Mouse (Mus musculus) midbrain, embryonic 14.5 days (tissue): Measurements from ENCODE around the gene Palld. TPM values are rescaled to one million over a fixed set of nuclear protein-coding genes. Genes with fewer than 3 reads are reported as not detected.

Experiments used
- ATAC-seq: fragments of 200-750 bp; cut with Nextera tagmentation; 2 replicates; pipeline ENCODE4 v1.8.0; 2017; ENCODE audit warnings: moderate number of reproducible peaks, moderate library complexity; ENCODE audit not compliant: low FRiP score, low TSS enrichment
- DNase-seq: peaks from one replicate; pipeline ENCODE4 v3.0.0-alpha.2; 2015
- H3K27ac ChIP-seq: fragments of 300-500 bp; sonication (generic); replicated peaks from 2 replicates; pipeline ENCODE4 v1.5.1; 2014; ENCODE audit warnings: mild to moderate bottlenecking, low read depth, low read length, moderate library complexity
- H3K27me3 ChIP-seq: fragments of 300-500 bp; sonication (generic); 2 replicates; pipeline ENCODE4 v1.6.1; 2014; ENCODE audit warnings: low read length, control low read depth, mixed read lengths; ENCODE audit not compliant: control insufficient read depth, insufficient read depth
- H3K36me3 ChIP-seq: fragments of 300-500 bp; sonication (generic); 2 replicates; pipeline ENCODE4 v1.6.1; 2014; ENCODE audit warnings: low read length, control low read depth; ENCODE audit not compliant: control insufficient read depth, insufficient read depth
- H3K4me1 ChIP-seq: fragments of 300-500 bp; sonication (generic); 2 replicates; pipeline ENCODE4 v1.6.1; 2014; ENCODE audit warnings: mild to moderate bottlenecking, antibody characterized with exemption, low read length, control low read depth; ENCODE audit not compliant: control insufficient read depth, insufficient read depth
- H3K4me2 ChIP-seq: fragments of 300-500 bp; sonication (generic); 2 replicates; pipeline ENCODE4 v1.6.1; 2014; ENCODE audit warnings: mild to moderate bottlenecking, low read length, moderate library complexity
- H3K4me3 ChIP-seq: fragments of 300-500 bp; sonication (generic); replicated peaks from 2 replicates; pipeline ENCODE4 v1.5.1; 2014; ENCODE audit warnings: low read depth, low read length
- H3K9ac ChIP-seq: fragments of 300-500 bp; sonication (generic); replicated peaks from 2 replicates; pipeline ENCODE4 v1.6.1; 2014; ENCODE audit warnings: mild to moderate bottlenecking, low read length, moderate library complexity
- H3K9me3 ChIP-seq: fragments of 300-500 bp; sonication (generic); 2 replicates; pipeline ENCODE4 v1.6.1; 2016; ENCODE audit warnings: low read length, control low read depth, mixed read lengths; ENCODE audit not compliant: control insufficient read depth
- WGBS: fragments of 180-500 bp; shearing (Covaris S2); extraction: QIAGEN DNeasy Blood & Tissue Kit; methylation state at CpG from one replicate; pipeline ENCODE4 v1.1.7; 2014; 5-methylcytosine and 5-hydroxymethylcytosine counted together
- polyA plus RNA-seq: library from polyadenylated mRNA; unstranded; fragments of >200 nt; fragmentation: Nextera tagmentation; extraction: Ambion mirVana; gene quantifications from 2 replicates; pipeline ENCODE4 v1.2.1, GENCODE M21; 2014

Palld gene
- polyA plus RNA-seq, 1 experiment from 2014 or later = 19.4 TPM

- ATAC-seq (no peak), DNase-seq (peak; percentile 53)
- H3K4me2 ChIP-seq = peak overlapping the region; percentile 97
- H3K4me3 ChIP-seq = peak overlapping the region; percentile 62
- H3K9ac ChIP-seq = no peak overlapping the region
- H3K27ac ChIP-seq = no peak overlapping the region
- H3K27me3 ChIP-seq = no peaks in the 10 kb centered on the region
- no peaks in the 10 kb centered on the region for H3K36me3 ChIP-seq
- 0 out of 2 replicates have a peak, but pooled peaks cover 4% of the 10 kb centered on the region for H3K4me1 ChIP-seq
- H3K9me3 ChIP-seq = no peaks in the 10 kb centered on the region
- WGBS = 6% methylated on average over 8 of the region's 8 CpGs
These were observed 143.7 kb downstream of the Palld start for GRCm38 (mm10) chr8:61758686-61759326.

GRCm38 (mm10) chr8:61756971-61757965 lies 145.2 kb downstream of the Palld start:
- Histone ChIP-seq H3K27ac (no peak overlapping the region), H3K27me3 (no peaks in the 10 kb centered on the region), H3K4me2 (peak overlapping the region; percentile 97), H3K4me3 (no peak overlapping the region), H3K4me1 (0 out of 2 replicates have a peak, but pooled peaks cover 4% of the 10 kb centered on the region), H3K36me3 (no peaks in the 10 kb centered on the region), H3K9me3 (no peaks in the 10 kb centered on the region), H3K9ac (no peak overlapping the region)
- ATAC-seq = peak; percentile 7; the same call in 1 of the 2 replicates
- DNase-seq = peak; percentile 69
- WGBS = 38% methylated on average over 18 of the region's 18 CpGs

GRCm38 (mm10) chr8:61755186-61755585 lies 147.3 kb downstream of the Palld start:
- WGBS = 97% methylated on average over 2 of the region's 2 CpGs
- no peak for ATAC-seq
- H3K9ac ChIP-seq = no peak overlapping the region

DNA sequence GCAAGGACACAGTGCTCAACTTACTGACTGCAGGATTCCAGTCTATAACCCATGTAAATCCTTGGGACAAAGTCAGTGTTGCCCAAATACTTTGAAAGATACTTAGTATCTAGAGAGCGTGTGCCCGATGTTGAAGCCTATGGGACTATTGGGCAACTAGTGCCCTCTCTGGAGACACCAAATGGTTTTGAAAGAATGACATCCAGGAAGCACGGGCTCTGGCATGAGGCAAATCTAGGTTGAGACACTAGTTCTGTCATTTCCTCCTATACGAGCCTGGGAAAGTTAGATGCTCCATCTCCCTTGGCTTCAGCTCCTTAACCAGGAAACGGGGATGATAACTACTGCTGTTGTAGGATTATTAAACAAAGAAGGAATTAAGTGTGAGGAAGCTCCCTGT lies 155.4 kb downstream of the Palld start:
- H3K4me2 ChIP-seq = no peak overlapping the region
- H3K4me3 ChIP-seq = no peak overlapping the region
- H3K9me3 ChIP-seq = no peaks in the 10 kb centered on the region
- WGBS = 94% methylated on average over 5 of the region's 5 CpGs
- H3K36me3 ChIP-seq = no peaks in the 10 kb centered on the region
- H3K4me1 ChIP-seq = peaks cover 3% of the 10 kb centered on the region; the same call in 1 of the 2 replicates
- no peaks in the 10 kb centered on the region for H3K27me3 ChIP-seq
- DNase-seq (no peak), ATAC-seq (no peak)
- H3K9ac ChIP-seq = no peak overlapping the region
- H3K27ac ChIP-seq = no peak overlapping the region

More at GRCm38 (mm10) chr8:61755186-61755585, 147.3 kb downstream of the Palld start:
- H3K27me3 ChIP-seq = no peaks in the 10 kb centered on the region
- no peaks in the 10 kb centered on the region for H3K9me3 ChIP-seq
- H3K4me2 ChIP-seq = no peak overlapping the region
- H3K4me3 ChIP-seq = no peak overlapping the region
- no peaks in the 10 kb centered on the region for H3K36me3 ChIP-seq
- no peak overlapping the region for H3K27ac ChIP-seq
- H3K4me1 ChIP-seq = 0 out of 2 replicates have a peak, but pooled peaks cover 4% of the 10 kb centered on the region
- DNase-seq = no peak

DNA sequence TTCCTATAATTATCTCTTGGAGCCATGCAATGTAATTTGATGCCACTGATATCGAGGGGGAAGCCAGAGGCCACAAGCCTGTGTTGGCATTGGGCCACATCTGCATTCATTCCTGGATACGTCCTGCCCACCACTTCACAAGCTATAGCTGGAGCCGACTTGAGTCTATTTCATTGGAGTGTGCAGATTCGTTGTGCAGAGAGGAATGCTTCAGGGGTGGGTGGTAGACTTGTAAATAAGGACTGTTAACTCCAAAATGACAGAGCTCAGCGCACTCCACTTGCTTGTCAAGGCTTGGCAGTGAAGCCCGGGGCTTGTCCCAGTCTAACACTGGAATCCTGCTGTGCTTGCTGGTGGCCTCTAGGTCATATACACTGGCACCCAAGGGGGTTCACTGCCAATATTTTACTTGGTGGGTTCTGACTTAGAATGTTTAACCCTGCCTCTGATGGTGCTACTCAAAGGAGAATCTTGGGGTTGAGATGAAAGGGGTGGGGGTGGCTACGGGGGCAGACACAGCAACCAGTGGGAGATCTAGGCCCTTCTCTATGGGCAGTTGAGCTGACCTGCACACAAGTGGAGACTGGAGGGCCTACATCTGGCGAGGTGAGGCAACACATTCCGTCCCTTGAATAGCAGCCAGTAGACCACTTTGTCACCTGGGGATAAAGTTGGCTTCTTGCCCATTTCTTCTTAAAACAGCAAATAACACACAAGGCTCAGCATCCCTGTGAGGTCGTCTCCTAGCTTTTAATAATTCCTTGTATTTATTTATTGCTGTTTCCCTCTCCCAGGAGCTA lies 157.1 kb downstream of the Palld start:
- WGBS = 67% methylated on average over 10 of the region's 10 CpGs
- ATAC-seq (peak; percentile 27; the same call in 1 of the 2 replicates), DNase-seq (peak; percentile 33)
- H3K4me3 ChIP-seq = no peak overlapping the region
- no peaks in the 10 kb centered on the region for H3K36me3 ChIP-seq
- no peak overlapping the region for H3K9ac ChIP-seq
- H3K4me1 ChIP-seq = peaks cover 3% of the 10 kb centered on the region; the same call in 1 of the 2 replicates
- H3K27ac ChIP-seq = no peak overlapping the region
- H3K27me3 ChIP-seq = no peaks in the 10 kb centered on the region
- no peaks in the 10 kb centered on the region for H3K9me3 ChIP-seq
- H3K4me2 ChIP-seq = no peak overlapping the region

GRCm38 (mm10) chr8:61743764-61744562 lies 158.5 kb downstream of the Palld start:
- H3K9me3 ChIP-seq = no peaks in the 10 kb centered on the region
- no peak overlapping the region for H3K27ac ChIP-seq
- no peak overlapping the region for H3K4me2 ChIP-seq
- no peak for DNase-seq
- H3K4me3 ChIP-seq = no peak overlapping the region
- no peak for ATAC-seq
- no peak overlapping the region for H3K9ac ChIP-seq
- H3K36me3 ChIP-seq = no peaks in the 10 kb centered on the region
- WGBS = 84% methylated on average over 6 of the region's 6 CpGs
- peaks cover 3% of the 10 kb centered on the region; the same call in 1 of the 2 replicates for H3K4me1 ChIP-seq
- H3K27me3 ChIP-seq = no peaks in the 10 kb centered on the region

DNA sequence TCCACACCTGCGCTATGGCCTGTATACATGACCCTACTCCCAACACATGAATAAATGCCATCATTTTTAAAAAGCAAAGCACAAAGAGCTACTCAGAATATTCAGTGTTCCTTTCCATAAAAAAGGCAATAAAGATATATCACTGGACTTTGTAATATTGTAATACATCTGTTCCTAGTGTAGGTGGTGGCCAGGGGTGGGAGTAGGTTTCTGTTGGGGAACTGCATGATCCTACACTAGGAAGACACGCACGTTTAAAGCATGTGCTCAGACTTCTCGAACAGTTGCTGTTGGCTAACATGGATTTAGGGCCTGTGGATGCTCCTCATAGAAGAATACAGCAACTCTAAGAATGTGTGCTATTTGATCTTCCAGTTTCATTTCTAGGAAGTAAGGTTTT lies 165.0 kb downstream of the Palld start:
- WGBS = 95% methylated on average over 4 of the region's 4 CpGs
- no peak overlapping the region for H3K4me3 ChIP-seq
- no peak for DNase-seq
- H3K27ac ChIP-seq = no peak overlapping the region
- H3K9me3 ChIP-seq = no peaks in the 10 kb centered on the region
- H3K36me3 ChIP-seq = no peaks in the 10 kb centered on the region
- no peaks in the 10 kb centered on the region for H3K27me3 ChIP-seq
- no peak for ATAC-seq
- no peak overlapping the region for H3K4me2 ChIP-seq
- H3K9ac ChIP-seq = no peak overlapping the region
- H3K4me1 ChIP-seq = no peaks in the 10 kb centered on the region; the same call in 1 of the 2 replicates
